Mouse (Mus musculus) liver, embryonic 14.5 days (tissue): ENCODE measurements around the gene Tmem164.
A peak's percentile ranks its signal among the peaks of the same experiment; 100 is the strongest.

Experiments used
- CTCF ChIP-seq: IDR thresholded peaks from 2 replicates; pipeline ENCODE4 v1.5.1; 2016; ENCODE audit warnings: antibody characterized with exemption, low read depth, control low read depth
- EP300 ChIP-seq: IDR thresholded peaks from 2 replicates; pipeline ENCODE4 v1.6.1; 2016; ENCODE audit warnings: antibody characterized with exemption, low read depth

- TF ChIP-seq CTCF (peak; percentile 66), EP300 (no peak)
Observed at GRCm38 (mm10) chrX:142808411-142808810, 127.2 kb downstream of the Tmem164 start.
